Mouse (Mus musculus) heart, embryonic 14.5 days (tissue): Measurements from ENCODE around the gene Mob2. TPM values are rescaled to one million over a fixed set of nuclear protein-coding genes. Genes with fewer than 3 reads are reported as not detected.

Experiments
- ATAC-seq: fragments of 200-750 bp; cut with Nextera tagmentation; 2 replicates; pipeline ENCODE4 v1.8.0; 2017; ENCODE audit warnings: low read depth, moderate TSS enrichment; ENCODE audit not compliant: insufficient number of reproducible peaks, insufficient read depth, low FRiP score
- H3K27ac ChIP-seq, 2 experiments: fragments of 200-500 bp in 1 of 2; fragments of 300-500 bp in 1 of 2; sonication (generic) in 1 of 2; replicated peaks in 1 of 2; 2 replicates each; pipeline ENCODE4 v1.5.1; 2012 to 2014; ENCODE audit warnings: low read depth in 2 of 2, low read length in 2 of 2, control low read depth in 1 of 2, mild to moderate bottlenecking in 1 of 2, mixed read lengths in 1 of 2; ENCODE audit not compliant: control insufficient read depth in 1 of 2, insufficient read depth in 1 of 2
- H3K27me3 ChIP-seq: fragments of 300-500 bp; sonication (generic); 2 replicates; pipeline ENCODE4 v1.6.1; 2014; ENCODE audit warnings: mild to moderate bottlenecking, low read length, control low read depth; ENCODE audit not compliant: control insufficient read depth, insufficient read depth
- H3K36me3 ChIP-seq: fragments of 300-500 bp; sonication (generic); 2 replicates; pipeline ENCODE4 v1.6.1; 2014; ENCODE audit warnings: mild to moderate bottlenecking, control low read depth, low read length, mixed read lengths; ENCODE audit not compliant: control insufficient read depth, insufficient read depth
- H3K4me1 ChIP-seq, 2 experiments: fragments of 200-500 bp in 1 of 2; fragments of 300-500 bp in 1 of 2; sonication (generic) in 1 of 2; 2 replicates each; pipeline ENCODE4 v1.6.1; 2012 to 2014; ENCODE audit warnings: low read length in 2 of 2, control low read depth in 1 of 2, mixed read lengths in 1 of 2; ENCODE audit not compliant: control insufficient read depth in 2 of 2, insufficient read depth in 2 of 2
- H3K4me2 ChIP-seq: fragments of 300-500 bp; sonication (generic); 2 replicates; pipeline ENCODE4 v1.6.1; 2014; ENCODE audit warnings: mild to moderate bottlenecking, low read length
- H3K4me3 ChIP-seq, 2 experiments: fragments of 200-500 bp in 1 of 2; fragments of 300-500 bp in 1 of 2; sonication (generic) in 1 of 2; 2 replicates each; pipeline ENCODE4 v1.5.1; 2012 to 2014; ENCODE audit warnings: low read length in 2 of 2, mild to moderate bottlenecking in 2 of 2, control low read depth in 1 of 2, low read depth in 1 of 2, moderate library complexity in 1 of 2; ENCODE audit not compliant: control insufficient read depth in 1 of 2, insufficient read depth in 1 of 2
- H3K9ac ChIP-seq: fragments of 300-500 bp; sonication (generic); 2 replicates; pipeline ENCODE4 v1.6.1; 2014; ENCODE audit warnings: mild to moderate bottlenecking, low read length
- H3K9me3 ChIP-seq: fragments of 300-500 bp; sonication (generic); 2 replicates; pipeline ENCODE4 v1.6.1; 2016; ENCODE audit warnings: low read length, control low read depth; ENCODE audit not compliant: control insufficient read depth
- WGBS: fragments of 180-500 bp; shearing (Covaris S2); extraction: QIAGEN DNeasy Blood & Tissue Kit; methylation state at CpG from one replicate; pipeline ENCODE4 v1.1.7; 2014; 5-methylcytosine and 5-hydroxymethylcytosine counted together
- polyA plus RNA-seq: library from polyadenylated mRNA; unstranded; fragments of >200 nt; fragmentation: Nextera tagmentation; extraction: Ambion mirVana; gene quantifications from 2 replicates; pipeline ENCODE4 v1.2.1, GENCODE M21; 2014

Gene Mob2
- polyA plus RNA-seq = 46.8 and 48.9 TPM in 2 replicates

DNA sequence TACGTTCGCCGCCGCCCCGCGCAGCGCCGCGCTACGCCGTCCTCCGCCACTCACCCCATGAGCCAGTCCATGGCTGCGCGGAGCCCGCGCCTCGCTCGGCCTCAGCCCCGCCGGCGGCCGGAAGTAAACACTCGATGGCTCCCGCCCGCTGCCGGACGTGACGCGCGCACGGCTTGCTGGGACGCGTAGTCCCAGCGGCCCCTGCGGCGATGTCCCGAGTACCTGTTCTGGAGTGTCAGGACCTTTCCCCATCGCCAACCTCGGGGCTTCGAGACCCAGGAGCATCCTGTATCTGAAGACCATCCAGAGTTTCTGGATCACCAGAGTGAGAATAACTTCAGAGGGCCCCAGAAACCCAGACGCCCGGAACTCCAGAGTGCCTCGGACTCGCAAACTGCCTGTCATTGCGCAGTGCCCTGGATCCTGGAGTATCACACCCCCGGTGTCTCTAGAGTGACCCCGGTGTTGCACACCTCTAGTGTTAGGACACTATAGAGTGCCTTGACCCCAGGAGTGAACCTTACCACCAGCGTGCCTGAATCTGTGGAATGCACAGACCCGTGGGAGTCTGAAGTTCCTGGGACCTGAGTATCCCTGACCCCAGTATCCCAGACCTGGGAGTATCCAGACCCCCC, at the start of gene Mob2:
Gene Mob2 (minus strand): TSS at position 135 of the 635 bp plus-strand sequence.
- H3K27ac ChIP-seq = peak within 1 kb of the TSS; percentile 28 to 83; a peak in 2 of 4 replicates
- WGBS = under 1% methylated on average over 40 of the region's 49 CpGs

DNA sequence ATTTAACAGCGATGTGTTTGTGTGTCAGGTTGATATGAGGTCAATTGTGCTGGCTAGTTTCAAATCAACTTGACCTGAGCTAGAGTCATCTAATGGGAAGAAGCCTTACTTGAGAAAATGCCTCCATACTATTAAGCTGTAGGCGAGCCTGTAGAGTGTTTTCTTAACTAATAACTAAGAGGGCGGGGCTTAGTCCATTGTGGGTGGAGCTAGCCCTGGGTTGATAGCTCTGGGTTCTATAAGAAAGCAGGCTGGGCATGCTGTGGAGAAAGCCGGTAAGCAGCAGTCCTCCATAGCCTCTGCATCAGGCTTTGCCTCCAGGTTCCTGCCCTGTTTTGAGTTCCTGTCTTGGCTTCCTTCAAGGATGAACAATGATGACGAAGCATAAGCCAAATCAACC, 43.9 kb upstream of the Mob2 start:
- no peak overlapping the region for H3K4me3 ChIP-seq
- no peaks in the 10 kb centered on the region for H3K36me3 ChIP-seq
- H3K4me2 ChIP-seq = no peak overlapping the region
- H3K9ac ChIP-seq = no peak overlapping the region
- H3K27me3 ChIP-seq = no peaks in the 10 kb centered on the region
- no peaks in the 10 kb centered on the region for H3K4me1 ChIP-seq
- H3K9me3 ChIP-seq = no peaks in the 10 kb centered on the region
- WGBS = 48% methylated on average over 5 of the region's 5 CpGs
- ATAC-seq = no peak
- no peak overlapping the region for H3K27ac ChIP-seq

More for the DNA sequence above, at the start of gene Mob2:
- Histone ChIP-seq H3K4me3 (peak within 1 kb of the TSS; percentile 78 to 87), H3K9me3 (no peaks in the 10 kb centered on the region), H3K9ac (peak within 1 kb of the TSS; percentile 92), H3K4me1 (peaks cover 5 to 31% of the 10 kb centered on the region in 2 experiments), H3K4me2 (peak within 1 kb of the TSS; percentile 76), H3K36me3 (peaks cover 18% of the 10 kb centered on the region), H3K27me3 (no peaks in the 10 kb centered on the region; the same call in 1 of the 2 replicates)
- peak; percentile 85 for ATAC-seq

DNA sequence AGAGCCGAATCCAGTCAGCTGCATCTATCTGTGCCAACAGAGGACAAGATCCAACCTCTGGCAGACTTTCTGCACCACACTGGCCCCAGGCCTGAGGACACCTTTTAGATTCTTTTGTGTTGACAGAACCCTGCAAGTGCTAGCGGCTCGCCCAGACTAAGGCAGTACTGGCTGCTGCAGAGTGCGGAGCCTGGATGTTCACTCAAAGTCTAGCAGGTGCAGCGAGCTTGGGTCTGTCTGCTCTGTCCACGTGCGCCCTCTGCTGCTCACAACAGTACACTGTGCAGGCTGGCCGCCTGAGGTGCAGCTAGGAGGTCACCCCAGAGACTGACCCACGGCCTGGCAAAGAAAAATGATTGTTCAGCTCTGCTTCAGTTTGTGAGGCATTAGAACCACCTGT, 36.9 kb upstream of the Mob2 start:
- no peak for ATAC-seq
- Histone ChIP-seq H3K4me2 (no peak overlapping the region), H3K27me3 (peaks cover 10% of the 10 kb centered on the region), H3K27ac (no peak overlapping the region), H3K9me3 (no peaks in the 10 kb centered on the region), H3K36me3 (no peaks in the 10 kb centered on the region), H3K4me3 (no peak overlapping the region), H3K4me1 (peaks cover 14 to 18% of the 10 kb centered on the region in 2 experiments), H3K9ac (no peak overlapping the region)
- 10% methylated on average over 9 of the region's 9 CpGs for WGBS

DNA sequence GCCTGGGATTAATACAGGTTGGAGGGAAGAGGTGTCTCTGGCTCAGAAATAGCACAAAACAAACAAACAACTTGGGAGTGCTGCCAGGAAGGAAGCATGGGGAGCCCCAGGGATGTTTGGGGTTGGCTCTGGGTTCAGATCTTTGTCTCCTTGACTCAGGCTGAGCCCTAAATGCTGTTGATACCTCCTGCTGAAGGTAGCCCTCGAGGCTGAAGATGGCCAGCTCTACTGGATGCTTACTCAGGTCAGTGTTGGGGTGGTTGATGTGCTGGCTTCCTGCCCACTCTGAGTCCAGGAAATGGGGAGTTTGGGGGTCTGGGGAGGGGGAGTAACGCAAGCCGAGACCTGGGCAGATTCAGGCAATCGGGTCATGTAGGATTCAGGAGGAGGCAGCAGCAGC, 35.8 kb upstream of the Mob2 start:
- Histone ChIP-seq H3K9me3 (no peaks in the 10 kb centered on the region), H3K4me2 (no peak overlapping the region), H3K4me3 (no peak overlapping the region), H3K9ac (no peak overlapping the region), H3K27me3 (peaks cover 10% of the 10 kb centered on the region), H3K36me3 (no peaks in the 10 kb centered on the region), H3K4me1 (peaks cover 25 to 26% of the 10 kb centered on the region in 2 experiments), H3K27ac (no peak overlapping the region)
- no peak for ATAC-seq
- 66% methylated on average over 4 of the region's 4 CpGs for WGBS

DNA sequence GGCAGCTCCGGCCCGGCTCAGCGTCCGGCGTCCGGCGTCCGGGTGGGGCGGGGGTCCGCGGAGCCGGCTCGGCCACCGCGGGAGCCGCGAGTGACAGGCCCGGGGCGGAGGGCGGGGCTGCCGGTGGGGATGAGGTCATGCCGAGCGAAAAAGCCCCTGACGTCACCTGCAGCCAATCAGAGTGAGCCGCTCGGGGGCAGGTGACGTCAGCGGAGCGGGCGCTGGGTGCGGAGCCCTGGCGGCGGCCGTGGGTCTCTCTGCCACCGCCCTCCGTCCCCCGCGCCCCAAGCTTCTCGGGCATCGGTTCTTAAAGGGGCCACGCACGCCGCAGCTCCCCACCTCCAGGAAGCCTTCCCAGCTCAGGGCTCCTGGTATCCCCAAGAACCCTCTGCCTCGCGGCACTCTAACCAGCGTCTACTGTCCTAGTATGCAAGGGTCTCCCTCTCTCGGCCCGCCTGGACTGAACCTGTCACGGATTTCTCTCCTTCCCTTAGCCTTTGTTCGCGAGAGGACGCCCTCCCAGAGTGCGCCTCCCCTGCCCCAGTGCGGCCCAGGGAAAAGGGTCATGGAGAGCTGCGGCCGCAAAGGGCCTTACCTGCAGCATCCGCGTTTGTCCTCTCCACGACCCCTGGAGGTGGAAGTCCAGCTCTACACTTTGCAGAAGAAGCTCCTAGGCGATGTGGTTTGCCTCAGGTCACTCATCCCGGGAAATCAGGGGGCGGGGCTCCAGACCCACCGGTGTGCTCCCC, 34.5 kb upstream of the Mob2 start, which contains the start of gene Dusp8:
Gene Dusp8 (minus strand): TSS at position 661 of the 749 bp plus-strand sequence.
- Histone ChIP-seq H3K4me1 (peaks cover 33 to 34% of the 10 kb centered on the region in 2 experiments), H3K9me3 (no peaks in the 10 kb centered on the region), H3K9ac (peak within 1 kb of the TSS; percentile 96), H3K4me2 (peak within 1 kb of the TSS; percentile 91), H3K4me3 (peak within 1 kb of the TSS; percentile 88 to 97), H3K27ac (peak within 1 kb of the TSS; percentile 71 to 84), H3K27me3 (peaks cover 10% of the 10 kb centered on the region), H3K36me3 (no peaks in the 10 kb centered on the region)
- WGBS = under 1% methylated on average over 43 of the region's 63 CpGs
- peak; percentile 84 for ATAC-seq

DNA sequence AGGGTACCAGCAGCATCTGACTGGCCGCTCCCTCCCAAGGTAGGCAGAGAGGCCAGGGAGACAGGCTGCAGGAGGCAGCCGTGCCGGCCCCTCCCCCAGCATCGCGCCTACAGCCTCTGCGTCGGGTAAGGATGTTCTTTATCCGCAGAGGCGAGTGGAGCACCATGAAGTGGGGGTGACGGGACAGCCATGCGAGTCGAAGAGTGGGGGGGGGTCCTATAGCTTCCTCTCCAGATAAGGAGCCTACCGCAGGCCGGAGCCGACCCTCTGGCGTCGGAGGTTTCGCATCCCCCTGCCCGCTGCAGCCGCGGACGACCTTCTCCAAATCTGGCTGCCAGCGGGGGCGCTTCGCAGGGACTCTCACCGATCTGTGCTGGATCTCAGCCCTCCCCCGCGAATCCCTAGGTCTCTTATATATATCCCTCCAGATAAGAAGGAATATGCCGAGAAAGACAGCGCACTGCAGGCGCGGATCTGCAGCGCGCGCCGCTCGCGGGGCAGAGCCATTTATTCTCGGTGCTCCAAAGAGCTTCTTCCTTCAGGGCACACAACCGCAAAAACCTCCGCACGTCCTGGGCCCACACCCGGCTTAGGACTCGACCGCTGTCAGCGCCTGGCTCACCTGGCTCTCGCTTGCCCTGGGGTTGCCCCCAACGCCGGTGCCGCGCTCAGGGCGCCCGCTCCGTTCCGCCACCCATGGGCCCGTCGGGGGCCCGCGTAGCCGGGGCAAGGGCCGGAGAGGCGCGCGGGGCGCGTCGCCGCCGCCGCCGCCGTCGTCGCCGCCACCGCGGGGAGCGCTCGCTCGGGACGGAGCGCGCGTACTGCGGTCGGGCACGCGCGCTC, 33.7 kb upstream of the Mob2 start:
- Histone ChIP-seq H3K27me3 (peaks cover 10% of the 10 kb centered on the region), H3K4me1 (peaks cover 40 to 42% of the 10 kb centered on the region in 2 experiments), H3K9ac (peak overlapping the region; percentile 96), H3K27ac (peak overlapping the region; percentile 71 to 84), H3K4me2 (peak overlapping the region; percentile 91), H3K36me3 (no peaks in the 10 kb centered on the region), H3K9me3 (no peaks in the 10 kb centered on the region), H3K4me3 (peak overlapping the region; percentile 88 to 97)
- ATAC-seq = peak; percentile 11; the same call in 1 of the 2 replicates
- under 1% methylated on average over 86 of the region's 89 CpGs for WGBS

DNA sequence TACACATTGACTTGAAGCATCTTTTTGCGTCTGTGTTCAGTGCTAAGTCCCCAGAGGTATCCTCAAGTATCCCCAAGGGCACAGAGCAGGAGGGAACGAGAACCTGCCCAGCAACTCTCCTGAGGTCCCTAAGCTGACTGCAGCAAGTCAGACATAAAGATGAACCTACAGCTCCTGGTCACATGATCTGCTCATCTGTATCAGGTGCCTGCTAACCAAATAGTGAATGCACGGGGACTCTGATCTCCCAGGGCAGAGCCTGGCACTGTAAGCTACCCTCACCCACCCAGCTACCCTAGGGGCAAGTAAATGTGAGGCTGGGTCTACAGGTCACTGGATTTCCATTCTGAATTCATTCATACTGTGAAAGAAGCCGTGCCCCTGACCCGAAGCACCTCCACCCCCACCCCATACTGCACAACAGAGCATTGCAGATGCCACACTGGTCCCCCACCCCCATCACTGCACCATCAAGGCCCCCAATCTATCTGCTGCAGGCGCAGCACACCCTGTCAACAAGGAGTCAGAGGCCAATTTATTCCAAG, 32.9 kb upstream of the Mob2 start:
- H3K4me1 ChIP-seq = peaks cover 47 to 50% of the 10 kb centered on the region in 2 experiments
- peaks cover 6% of the 10 kb centered on the region for H3K27me3 ChIP-seq
- ATAC-seq = no peak
- no peaks in the 10 kb centered on the region for H3K9me3 ChIP-seq
- peak overlapping the region; percentile 91 for H3K4me2 ChIP-seq
- 37% methylated on average over 6 of the region's 6 CpGs for WGBS
- H3K9ac ChIP-seq = peak overlapping the region; percentile 96
- H3K36me3 ChIP-seq = no peaks in the 10 kb centered on the region
- H3K27ac ChIP-seq = no peak overlapping the region
- H3K4me3 ChIP-seq = peak overlapping the region; percentile 88 to 97
